Mouse (Mus musculus): ENCODE measurements around the gene Lnpk. TPM values are rescaled to one million over a fixed set of nuclear protein-coding genes. Genes with fewer than 3 reads are reported as not detected.

The Lnpk gene
- polyA plus RNA-seq (2015; fragmentation: Nextera tagmentation; extraction: Ambion mirVana), result 17.1 and 19.5 TPM in 2 replicates

- H3K36me3 ChIP-seq (ENCODE audit: insufficient read depth, low read length), result no peaks in the 10 kb centered on the region
- H3K4me2 ChIP-seq (ENCODE audit: low read length), result peak within 1 kb of the TSS; percentile 86
- H3K9me3 ChIP-seq (replicated peaks; ENCODE audit: low read length), result no peaks in the 10 kb centered on the region
- peak within 1 kb of the TSS; percentile 65; the same call in 1 of the 2 replicates for H3K27ac ChIP-seq
- DNase-seq (ENCODE audit: low spot score) (peak; percentile 97), ATAC-seq (replicated peaks; ENCODE audit: low FRiP score, low read depth) (peak; percentile 98)
- peak within 1 kb of the TSS; percentile 77 for H3K4me3 ChIP-seq (replicated peaks; ENCODE audit: low read depth, low read length)
- H3K9ac ChIP-seq (ENCODE audit: low read depth, low read length), result peak within 1 kb of the TSS; percentile 82
- peaks cover 4% of the 10 kb centered on the region; the same call in 1 of the 2 replicates for H3K4me1 ChIP-seq (replicated peaks; ENCODE audit: insufficient read depth, low read length)
- no peaks in the 10 kb centered on the region for H3K27me3 ChIP-seq (ENCODE audit: insufficient read depth, low read length)
- WGBS, result under 1% methylated on average over 34 of the region's 34 CpGs
- no peak for TF ChIP-seq CTCF (IDR thresholded peaks at IDR 0.05; ENCODE audit: low read depth)
Observed at GRCm38 (mm10) chr2:74578843-74579489, at the start of gene Lnpk. TSS of gene Lnpk (minus strand) at chr2:74579435.

DNA sequence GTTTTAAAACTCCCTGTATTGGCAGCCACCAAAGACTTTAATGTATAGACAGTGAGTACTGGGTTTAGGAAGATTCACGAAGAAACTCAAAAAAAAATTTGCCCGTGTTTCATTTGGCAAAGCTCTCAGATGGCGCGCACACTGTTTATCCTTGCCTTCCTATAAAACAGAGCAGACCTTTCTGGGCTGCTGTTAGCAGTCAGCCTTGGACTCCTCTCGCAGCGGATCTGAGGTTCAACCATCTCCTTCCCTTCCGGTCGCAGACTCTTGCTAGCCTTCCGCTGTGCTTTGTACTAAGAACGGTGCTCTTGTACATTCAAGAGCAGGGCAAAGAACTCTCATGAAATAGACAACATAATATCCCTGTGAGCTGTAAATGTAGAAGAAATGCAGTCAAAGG lies 41.1 kb upstream of the Lnpk start:
- no peak overlapping the region for H3K27ac ChIP-seq
- H3K4me2 ChIP-seq (ENCODE audit: low read length), result no peak overlapping the region
- H3K4me3 ChIP-seq (replicated peaks; ENCODE audit: low read depth, low read length), result no peak overlapping the region
- no peak for ATAC-seq (replicated peaks; ENCODE audit: low FRiP score, low read depth)
- no peak for TF ChIP-seq CTCF (IDR thresholded peaks at IDR 0.05; ENCODE audit: low read depth)
- no peaks in the 10 kb centered on the region for H3K4me1 ChIP-seq (replicated peaks; ENCODE audit: insufficient read depth, low read length)
- DNase-seq (ENCODE audit: low spot score), result no peak
- no peaks in the 10 kb centered on the region for H3K27me3 ChIP-seq (ENCODE audit: insufficient read depth, low read length)
- no peaks in the 10 kb centered on the region for H3K9me3 ChIP-seq (replicated peaks; ENCODE audit: low read length)
- no peak overlapping the region for H3K9ac ChIP-seq (ENCODE audit: low read depth, low read length)
- H3K36me3 ChIP-seq (ENCODE audit: insufficient read depth, low read length), result no peaks in the 10 kb centered on the region
- 87% methylated on average over 10 of the region's 10 CpGs for WGBS

GRCm38 (mm10) chr2:74619676-74620246 lies 40.5 kb upstream of the Lnpk start:
- Histone ChIP-seq H3K4me2 (ENCODE audit: low read length) (no peak overlapping the region), H3K9ac (ENCODE audit: low read depth, low read length) (no peak overlapping the region), H3K4me1 (replicated peaks; ENCODE audit: insufficient read depth, low read length) (no peaks in the 10 kb centered on the region), H3K27ac (no peak overlapping the region), H3K4me3 (replicated peaks; ENCODE audit: low read depth, low read length) (no peak overlapping the region), H3K27me3 (ENCODE audit: insufficient read depth, low read length) (no peaks in the 10 kb centered on the region), H3K36me3 (ENCODE audit: insufficient read depth, low read length) (no peaks in the 10 kb centered on the region), H3K9me3 (replicated peaks; ENCODE audit: low read length) (no peaks in the 10 kb centered on the region)
- 74% methylated on average over 3 of the region's 3 CpGs for whole genome bisulfite sequencing
- TF ChIP-seq CTCF (IDR thresholded peaks at IDR 0.05; ENCODE audit: low read depth), result no peak
- DNase-seq (ENCODE audit: low spot score) (no peak), ATAC-seq (replicated peaks; ENCODE audit: low FRiP score, low read depth) (no peak)

GRCm38 (mm10) chr2:74617706-74618105 lies 38.5 kb upstream of the Lnpk start:
- H3K4me2 ChIP-seq (ENCODE audit: low read length), result no peak overlapping the region
- 79% methylated on average over 9 of the region's 9 CpGs for WGBS
- H3K4me3 ChIP-seq (replicated peaks; ENCODE audit: low read depth, low read length), result no peak overlapping the region
- DNase-seq (ENCODE audit: low spot score), result no peak
- H3K27ac ChIP-seq, result no peak overlapping the region
- no peaks in the 10 kb centered on the region for H3K9me3 ChIP-seq (replicated peaks; ENCODE audit: low read length)
- H3K4me1 ChIP-seq (replicated peaks; ENCODE audit: insufficient read depth, low read length), result no peaks in the 10 kb centered on the region
- no peaks in the 10 kb centered on the region for H3K36me3 ChIP-seq (ENCODE audit: insufficient read depth, low read length)
- ATAC-seq (replicated peaks; ENCODE audit: low FRiP score, low read depth), result no peak
- no peak for TF ChIP-seq CTCF (IDR thresholded peaks at IDR 0.05; ENCODE audit: low read depth)
- no peaks in the 10 kb centered on the region for H3K27me3 ChIP-seq (ENCODE audit: insufficient read depth, low read length)
- no peak overlapping the region for H3K9ac ChIP-seq (ENCODE audit: low read depth, low read length)

GRCm38 (mm10) chr2:74611406-74611805 lies 32.2 kb upstream of the Lnpk start:
- Histone ChIP-seq H3K27ac (no peak overlapping the region), H3K4me2 (ENCODE audit: low read length) (no peak overlapping the region), H3K9me3 (replicated peaks; ENCODE audit: low read length) (no peaks in the 10 kb centered on the region), H3K4me1 (replicated peaks; ENCODE audit: insufficient read depth, low read length) (no peaks in the 10 kb centered on the region), H3K4me3 (replicated peaks; ENCODE audit: low read depth, low read length) (no peak overlapping the region), H3K9ac (ENCODE audit: low read depth, low read length) (no peak overlapping the region), H3K36me3 (ENCODE audit: insufficient read depth, low read length) (no peaks in the 10 kb centered on the region), H3K27me3 (ENCODE audit: insufficient read depth, low read length) (no peaks in the 10 kb centered on the region)
- DNase-seq (ENCODE audit: low spot score) (no peak), ATAC-seq (replicated peaks; ENCODE audit: low FRiP score, low read depth) (no peak)
- WGBS, result 87% methylated on average over 4 of the region's 4 CpGs
- TF ChIP-seq CTCF (IDR thresholded peaks at IDR 0.05; ENCODE audit: low read depth), result no peak

DNA sequence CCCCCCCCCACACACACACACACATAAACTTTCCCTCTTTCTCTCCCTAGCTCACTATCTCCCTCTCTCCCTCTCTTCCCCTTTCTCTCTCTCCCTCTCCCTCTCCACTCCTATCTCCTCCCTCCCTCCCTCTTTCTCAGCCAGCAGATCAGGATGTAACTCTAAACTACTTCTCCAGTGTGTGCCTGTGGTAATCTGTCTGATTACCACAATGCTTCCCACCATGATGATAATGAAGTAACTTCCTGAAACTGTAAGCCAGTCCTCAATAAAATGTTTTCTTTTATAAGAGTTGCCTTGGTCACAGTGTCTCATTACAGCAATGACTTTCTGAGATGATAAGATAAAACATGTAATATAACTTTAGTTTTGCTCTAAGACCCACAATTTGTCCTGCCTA lies 30.1 kb upstream of the Lnpk start:
- no peak overlapping the region for H3K4me3 ChIP-seq (replicated peaks; ENCODE audit: low read depth, low read length)
- ATAC-seq (replicated peaks; ENCODE audit: low FRiP score, low read depth) (no peak), DNase-seq (ENCODE audit: low spot score) (no peak)
- no peaks in the 10 kb centered on the region for H3K4me1 ChIP-seq (replicated peaks; ENCODE audit: insufficient read depth, low read length)
- H3K27ac ChIP-seq, result no peak overlapping the region
- no peak for TF ChIP-seq CTCF (IDR thresholded peaks at IDR 0.05; ENCODE audit: low read depth)
- H3K9me3 ChIP-seq (replicated peaks; ENCODE audit: low read length), result no peaks in the 10 kb centered on the region
- H3K9ac ChIP-seq (ENCODE audit: low read depth, low read length), result no peak overlapping the region
- no peak overlapping the region for H3K4me2 ChIP-seq (ENCODE audit: low read length)
- no peaks in the 10 kb centered on the region for H3K36me3 ChIP-seq (ENCODE audit: insufficient read depth, low read length)
- no peaks in the 10 kb centered on the region for H3K27me3 ChIP-seq (ENCODE audit: insufficient read depth, low read length)

All from kidney, postnatal 0 days (tissue).